Mouse (Mus musculus): ENCODE measurements around the gene Swsap1. TPM values are rescaled to one million over a fixed set of nuclear protein-coding genes. Genes with fewer than 3 reads are reported as not detected.

Swsap1 gene
- polyA plus RNA-seq, 1 experiment from 2014 or later, result 9.0 TPM

DNA sequence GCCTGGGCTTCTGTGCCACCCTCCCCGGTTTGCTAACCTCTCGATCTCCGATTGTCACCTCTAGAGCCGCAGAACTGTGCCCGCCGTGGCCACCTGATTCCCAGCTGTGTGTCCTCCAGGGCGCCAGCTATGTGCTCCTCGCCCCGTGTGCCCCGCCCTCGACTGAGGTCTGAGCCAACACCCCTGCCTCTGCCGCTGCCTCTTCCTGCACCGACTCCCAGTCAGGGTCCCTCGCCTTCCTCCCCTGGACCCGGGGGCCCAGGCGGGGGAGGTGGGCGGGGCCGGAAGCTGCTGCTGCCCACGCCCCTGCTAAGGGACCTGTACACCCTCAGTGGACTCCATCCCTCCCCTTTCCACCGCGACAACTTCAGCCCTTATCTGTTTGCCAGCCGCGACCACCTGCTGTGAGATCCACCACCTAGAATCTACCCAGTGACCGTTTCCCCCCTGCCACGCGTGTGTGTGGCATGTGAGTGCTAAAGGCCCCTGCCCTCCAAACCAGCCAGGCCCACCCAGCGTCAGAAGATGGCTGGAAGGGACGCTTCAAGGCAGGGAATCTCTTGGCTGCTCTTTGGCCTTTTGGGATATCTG is 7.9 kb upstream of the Swsap1 start:
- no peak overlapping the region for H3K9ac ChIP-seq (replicated peaks; ENCODE audit: low read length)
- no peak for ATAC-seq (ENCODE audit: low FRiP score, low TSS enrichment)
- H3K4me2 ChIP-seq (replicated peaks; ENCODE audit: low read depth, low read length), result peak overlapping the region; percentile 11; the same call in 1 of the 2 replicates
- H3K9me3 ChIP-seq (ENCODE audit: low read length), result no peaks in the 10 kb centered on the region
- peaks cover 4% of the 10 kb centered on the region; the same call in 1 of the 2 replicates for H3K4me1 ChIP-seq (ENCODE audit: insufficient read depth, low read length)
- no peak overlapping the region for H3K4me3 ChIP-seq (ENCODE audit: low read length)
- 0 out of 2 replicates have a peak, but pooled peaks cover 6% of the 10 kb centered on the region for H3K27me3 ChIP-seq (ENCODE audit: insufficient read depth, low read length)
- no peaks in the 10 kb centered on the region for H3K36me3 ChIP-seq (ENCODE audit: insufficient read depth, low read length)
- H3K27ac ChIP-seq (ENCODE audit: low read length), result no peak overlapping the region
- 5% methylated on average over 28 of the region's 28 CpGs for WGBS

DNA sequence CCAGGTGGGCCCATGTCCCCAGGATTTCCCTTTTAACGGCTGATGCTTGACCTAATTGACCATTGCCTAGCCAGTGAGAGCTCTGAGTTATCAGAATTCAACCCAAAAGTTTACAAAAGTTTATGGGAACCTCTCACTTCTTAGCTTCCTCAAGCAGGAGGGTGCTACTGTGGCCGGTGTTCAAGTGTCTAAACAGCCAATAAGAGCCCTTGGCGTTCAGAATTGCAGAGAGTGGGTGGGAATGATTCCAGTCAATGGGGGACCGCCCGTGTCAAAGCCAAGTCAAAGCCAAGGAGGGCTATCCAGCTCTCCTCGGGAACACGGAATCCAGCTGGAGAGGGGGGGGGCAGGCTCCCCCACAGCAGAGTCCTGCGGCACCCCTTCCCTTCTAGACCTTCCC is 7.4 kb upstream of the Swsap1 start:
- no peaks in the 10 kb centered on the region for H3K9me3 ChIP-seq (ENCODE audit: low read length)
- no peak overlapping the region for H3K27ac ChIP-seq (ENCODE audit: low read length)
- H3K4me1 ChIP-seq (ENCODE audit: insufficient read depth, low read length), result peaks cover 4% of the 10 kb centered on the region; the same call in 1 of the 2 replicates
- 0 out of 2 replicates have a peak, but pooled peaks cover 6% of the 10 kb centered on the region for H3K27me3 ChIP-seq (ENCODE audit: insufficient read depth, low read length)
- no peaks in the 10 kb centered on the region for H3K36me3 ChIP-seq (ENCODE audit: insufficient read depth, low read length)
- no peak overlapping the region for H3K4me2 ChIP-seq (replicated peaks; ENCODE audit: low read depth, low read length)
- ATAC-seq (ENCODE audit: low FRiP score, low TSS enrichment), result no peak
- 55% methylated on average over 8 of the region's 8 CpGs for WGBS
- H3K9ac ChIP-seq (replicated peaks; ENCODE audit: low read length), result no peak overlapping the region
- H3K4me3 ChIP-seq (ENCODE audit: low read length), result no peak overlapping the region

DNA sequence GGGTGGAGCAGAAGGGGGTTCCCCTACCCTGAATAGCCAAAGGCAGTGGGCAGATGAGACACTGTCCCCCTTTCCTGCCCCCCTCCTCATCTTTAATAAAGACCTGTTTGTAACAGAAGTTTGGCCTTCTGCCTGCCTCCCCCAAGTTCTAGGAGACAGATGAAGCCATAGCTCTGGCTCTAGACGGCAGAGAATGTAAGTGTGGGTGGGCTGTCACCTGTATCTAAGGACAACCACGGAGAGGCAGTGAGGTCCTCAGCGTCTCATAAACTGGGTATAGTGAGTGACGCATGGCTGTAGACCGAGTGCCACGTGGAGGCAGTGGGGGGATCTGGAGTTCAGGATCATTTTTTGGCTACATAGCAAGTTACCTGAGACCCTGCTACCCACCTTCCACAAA is 6.8 kb upstream of the Swsap1 start:
- Histone ChIP-seq H3K36me3 (ENCODE audit: insufficient read depth, low read length) (no peaks in the 10 kb centered on the region), H3K27me3 (ENCODE audit: insufficient read depth, low read length) (0 out of 2 replicates have a peak, but pooled peaks cover 6% of the 10 kb centered on the region), H3K9ac (replicated peaks; ENCODE audit: low read length) (no peak overlapping the region), H3K27ac (ENCODE audit: low read length) (no peak overlapping the region), H3K4me2 (replicated peaks; ENCODE audit: low read depth, low read length) (no peak overlapping the region), H3K4me3 (ENCODE audit: low read length) (no peak overlapping the region), H3K9me3 (ENCODE audit: low read length) (no peaks in the 10 kb centered on the region), H3K4me1 (ENCODE audit: insufficient read depth, low read length) (peaks cover 4% of the 10 kb centered on the region; the same call in 1 of the 2 replicates)
- ATAC-seq (ENCODE audit: low FRiP score, low TSS enrichment), result no peak
- WGBS, result 58% methylated on average over 6 of the region's 6 CpGs

DNA sequence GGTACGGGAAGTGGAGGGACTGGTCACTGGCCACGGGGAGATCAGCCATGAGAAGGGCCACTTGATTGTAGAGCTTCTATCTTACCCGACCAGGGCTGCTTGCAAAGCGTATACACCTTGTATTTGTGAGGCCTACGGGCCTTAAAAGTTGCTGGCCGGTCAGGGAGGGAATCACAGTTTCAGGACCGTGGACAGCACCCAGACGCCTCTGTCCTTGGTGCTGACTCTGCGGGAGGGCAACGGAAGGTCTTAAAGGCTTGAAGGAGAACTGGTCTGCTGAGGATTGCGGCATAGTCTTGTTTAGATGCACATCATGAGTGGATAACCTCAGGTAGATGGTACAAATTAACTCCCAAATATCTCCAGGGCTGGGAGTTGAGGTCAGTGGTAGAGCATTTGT is 5.2 kb upstream of the Swsap1 start:
- no peak overlapping the region for H3K9ac ChIP-seq (replicated peaks; ENCODE audit: low read length)
- no peak overlapping the region for H3K27ac ChIP-seq (ENCODE audit: low read length)
- H3K9me3 ChIP-seq (ENCODE audit: low read length), result no peaks in the 10 kb centered on the region
- no peak for ATAC-seq (ENCODE audit: low FRiP score, low TSS enrichment)
- no peak overlapping the region for H3K4me2 ChIP-seq (replicated peaks; ENCODE audit: low read depth, low read length)
- peaks cover 4% of the 10 kb centered on the region; the same call in 1 of the 2 replicates for H3K4me1 ChIP-seq (ENCODE audit: insufficient read depth, low read length)
- H3K36me3 ChIP-seq (ENCODE audit: insufficient read depth, low read length), result no peaks in the 10 kb centered on the region
- H3K4me3 ChIP-seq (ENCODE audit: low read length), result no peak overlapping the region
- WGBS, result 17% methylated on average over 11 of the region's 11 CpGs
- 0 out of 2 replicates have a peak, but pooled peaks cover 6% of the 10 kb centered on the region for H3K27me3 ChIP-seq (ENCODE audit: insufficient read depth, low read length)

DNA sequence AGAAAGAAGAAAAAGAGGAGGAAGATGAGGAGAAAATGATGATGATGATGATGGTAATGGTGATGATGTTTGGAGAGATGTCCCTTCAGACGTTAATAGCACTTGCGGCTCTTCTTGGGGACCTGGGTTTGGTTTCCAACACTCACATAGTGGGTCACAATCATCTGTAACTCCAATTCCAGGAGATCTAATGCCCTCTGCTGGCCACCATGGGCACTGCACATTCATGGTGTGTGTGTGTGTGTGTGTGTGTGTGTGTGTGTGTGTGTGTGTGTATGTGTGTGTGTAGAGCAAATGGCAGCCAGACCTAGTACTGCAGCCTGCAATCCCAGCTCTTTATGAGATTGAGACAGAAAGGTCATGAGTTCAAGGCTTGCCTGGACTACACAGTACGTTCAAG is 3.6 kb upstream of the Swsap1 start:
- ATAC-seq (ENCODE audit: low FRiP score, low TSS enrichment), result no peak
- Histone ChIP-seq H3K36me3 (ENCODE audit: insufficient read depth, low read length) (no peaks in the 10 kb centered on the region), H3K4me3 (ENCODE audit: low read length) (no peak overlapping the region), H3K9ac (replicated peaks; ENCODE audit: low read length) (no peak overlapping the region), H3K4me2 (replicated peaks; ENCODE audit: low read depth, low read length) (no peak overlapping the region), H3K4me1 (ENCODE audit: insufficient read depth, low read length) (peaks cover 10% of the 10 kb centered on the region), H3K27ac (ENCODE audit: low read length) (no peak overlapping the region), H3K9me3 (ENCODE audit: low read length) (no peaks in the 10 kb centered on the region), H3K27me3 (ENCODE audit: insufficient read depth, low read length) (0 out of 2 replicates have a peak, but pooled peaks cover 6% of the 10 kb centered on the region)
- WGBS, result 81% methylated on average over 3 of the region's 3 CpGs

DNA sequence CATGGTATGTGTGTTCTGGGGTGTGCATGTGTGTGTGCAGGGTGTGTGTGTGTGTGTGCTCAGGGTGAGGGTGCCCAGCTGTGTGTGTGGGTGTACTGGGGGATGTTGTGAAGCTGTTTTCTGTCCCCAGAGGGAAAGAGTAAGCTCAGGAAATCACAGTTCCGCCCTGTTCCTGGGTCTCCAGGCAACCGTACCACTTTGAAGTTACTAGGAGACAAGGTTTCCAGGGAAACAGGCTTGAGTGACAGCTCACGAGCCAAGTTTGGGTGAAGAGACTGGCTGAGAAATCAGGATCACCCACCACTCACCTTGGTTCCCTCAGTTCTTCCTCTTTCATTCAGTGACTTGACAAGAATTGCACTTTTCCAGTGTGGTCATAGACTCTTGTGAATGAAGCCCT is 2.0 kb upstream of the Swsap1 start:
- Histone ChIP-seq H3K9ac (replicated peaks; ENCODE audit: low read length) (no peak overlapping the region), H3K36me3 (ENCODE audit: insufficient read depth, low read length) (peaks cover 6% of the 10 kb centered on the region; the same call in 1 of the 2 replicates), H3K9me3 (ENCODE audit: low read length) (no peaks in the 10 kb centered on the region), H3K4me3 (ENCODE audit: low read length) (no peak overlapping the region), H3K4me2 (replicated peaks; ENCODE audit: low read depth, low read length) (no peak overlapping the region), H3K27me3 (ENCODE audit: insufficient read depth, low read length) (no peaks in the 10 kb centered on the region), H3K27ac (ENCODE audit: low read length) (no peak overlapping the region), H3K4me1 (ENCODE audit: insufficient read depth, low read length) (peaks cover 5% of the 10 kb centered on the region)
- WGBS, result 18% methylated on average over 3 of the region's 3 CpGs
- no peak for ATAC-seq (ENCODE audit: low FRiP score, low TSS enrichment)

GRCm38 (mm10) chr9:21954635-21955034 is 920 bp upstream of the Swsap1 start:
- Histone ChIP-seq H3K27me3 (ENCODE audit: insufficient read depth, low read length) (no peaks in the 10 kb centered on the region), H3K4me2 (replicated peaks; ENCODE audit: low read depth, low read length) (no peak overlapping the region), H3K9ac (replicated peaks; ENCODE audit: low read length) (no peak overlapping the region), H3K4me3 (ENCODE audit: low read length) (no peak overlapping the region), H3K27ac (ENCODE audit: low read length) (no peak overlapping the region), H3K9me3 (ENCODE audit: low read length) (no peaks in the 10 kb centered on the region), H3K4me1 (ENCODE audit: insufficient read depth, low read length) (peaks cover 6% of the 10 kb centered on the region), H3K36me3 (ENCODE audit: insufficient read depth, low read length) (peaks cover 7% of the 10 kb centered on the region; the same call in 1 of the 2 replicates)
- 74% methylated on average over 3 of the region's 3 CpGs for WGBS
- no peak for ATAC-seq (ENCODE audit: low FRiP score, low TSS enrichment)

DNA sequence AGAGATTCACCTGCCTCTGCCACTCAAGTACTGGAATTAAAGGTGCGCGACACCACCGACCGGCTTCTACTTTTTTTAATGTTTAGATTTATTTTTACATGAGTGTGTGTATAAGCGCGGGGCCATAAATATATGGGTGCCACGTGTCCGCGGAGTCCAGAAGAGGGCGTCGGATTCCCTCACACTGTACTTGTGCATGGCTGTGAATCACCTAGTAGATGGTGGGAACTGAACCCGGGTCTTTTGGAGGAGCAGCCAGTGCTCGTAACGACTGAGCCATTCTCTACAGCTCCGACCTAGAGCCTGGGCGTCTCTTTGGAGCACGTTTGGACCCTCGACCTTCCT is 358 bp upstream of the Swsap1 start:
- peak overlapping the region; percentile 72 for H3K4me2 ChIP-seq (replicated peaks; ENCODE audit: low read depth, low read length)
- peak overlapping the region; percentile 71; the same call in 1 of the 2 replicates for H3K27ac ChIP-seq (ENCODE audit: low read length)
- ATAC-seq (ENCODE audit: low FRiP score, low TSS enrichment), result peak; percentile 58
- H3K9ac ChIP-seq (replicated peaks; ENCODE audit: low read length), result peak overlapping the region; percentile 78
- H3K27me3 ChIP-seq (ENCODE audit: insufficient read depth, low read length), result no peaks in the 10 kb centered on the region; the same call in 1 of the 2 replicates
- H3K4me1 ChIP-seq (ENCODE audit: insufficient read depth, low read length), result peaks cover 12% of the 10 kb centered on the region
- peaks cover 7% of the 10 kb centered on the region; the same call in 1 of the 2 replicates for H3K36me3 ChIP-seq (ENCODE audit: insufficient read depth, low read length)
- 2% methylated on average over 18 of the region's 18 CpGs for WGBS
- peak overlapping the region; percentile 76 for H3K4me3 ChIP-seq (ENCODE audit: low read length)
- no peaks in the 10 kb centered on the region for H3K9me3 ChIP-seq (ENCODE audit: low read length)

DNA sequence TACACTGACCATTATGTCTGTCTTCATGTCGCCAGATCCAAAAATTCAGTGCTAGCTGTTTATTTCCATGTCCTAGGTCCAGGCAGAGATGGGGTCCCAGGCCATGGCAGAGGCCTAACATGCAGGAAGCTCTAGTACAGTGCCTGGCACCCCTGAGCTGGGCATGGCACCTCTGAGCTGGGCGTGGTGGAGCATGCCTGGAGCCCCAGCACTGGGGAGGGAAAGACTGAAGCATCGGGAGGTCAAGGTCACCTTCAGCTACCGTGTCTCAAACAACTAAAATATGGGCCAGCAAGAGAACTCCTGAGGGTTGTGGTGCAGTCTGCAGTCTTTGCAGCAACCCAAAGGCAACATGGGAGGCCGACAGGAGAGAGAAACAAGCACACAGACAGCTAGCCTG is 2.8 kb downstream of the Swsap1 start:
- WGBS, result 77% methylated on average over 5 of the region's 5 CpGs
- H3K4me1 ChIP-seq (ENCODE audit: insufficient read depth, low read length), result peaks cover 43% of the 10 kb centered on the region
- no peak overlapping the region for H3K4me3 ChIP-seq (ENCODE audit: low read length)
- no peak overlapping the region for H3K9ac ChIP-seq (replicated peaks; ENCODE audit: low read length)
- H3K4me2 ChIP-seq (replicated peaks; ENCODE audit: low read depth, low read length), result no peak overlapping the region
- ATAC-seq (ENCODE audit: low FRiP score, low TSS enrichment), result no peak
- H3K27me3 ChIP-seq (ENCODE audit: insufficient read depth, low read length), result peaks cover 10% of the 10 kb centered on the region; the same call in 1 of the 2 replicates
- no peak overlapping the region for H3K27ac ChIP-seq (ENCODE audit: low read length)
- peaks cover 7% of the 10 kb centered on the region; the same call in 1 of the 2 replicates for H3K36me3 ChIP-seq (ENCODE audit: insufficient read depth, low read length)
- no peaks in the 10 kb centered on the region for H3K9me3 ChIP-seq (ENCODE audit: low read length)

- whole genome bisulfite sequencing, result 84% methylated on average over 7 of the region's 7 CpGs
- Histone ChIP-seq H3K27ac (ENCODE audit: low read length) (no peak overlapping the region), H3K9me3 (ENCODE audit: low read length) (no peaks in the 10 kb centered on the region), H3K4me1 (ENCODE audit: insufficient read depth, low read length) (peaks cover 49% of the 10 kb centered on the region), H3K4me2 (replicated peaks; ENCODE audit: low read depth, low read length) (no peak overlapping the region), H3K36me3 (ENCODE audit: insufficient read depth, low read length) (peaks cover 7% of the 10 kb centered on the region; the same call in 1 of the 2 replicates), H3K27me3 (ENCODE audit: insufficient read depth, low read length) (peaks cover 10% of the 10 kb centered on the region; the same call in 1 of the 2 replicates), H3K4me3 (ENCODE audit: low read length) (no peak overlapping the region), H3K9ac (replicated peaks; ENCODE audit: low read length) (no peak overlapping the region)
- ATAC-seq (ENCODE audit: low FRiP score, low TSS enrichment), result no peak
Observed at GRCm38 (mm10) chr9:21959244-21959643, 3.7 kb downstream of the Swsap1 start.
